Mouse (Mus musculus): Measurements from ENCODE around the gene Cct8. TPM values are rescaled to one million over a fixed set of nuclear protein-coding genes. Genes with fewer than 3 reads are reported as not detected.
"Not testable (repeated sequence)": the region's sequence is repeated elsewhere in the genome, so short reads cannot be mapped to it uniquely, and the experiment has no call there.

Gene Cct8
- polyA plus RNA-seq, 1 experiment from 2014 or later: 493 TPM

GRCm38 (mm10) chr16:87497171-87497570, 1.5 kb upstream of the Cct8 start:
- Histone ChIP-seq H3K27me3 (ENCODE audit: control insufficient read depth, insufficient read depth, low read length) (no peaks in the 10 kb centered on the region), H3K4me1 (ENCODE audit: control insufficient read depth, insufficient read depth, low read length) (peaks cover 15% of the 10 kb centered on the region), H3K9me3 (ENCODE audit: control insufficient read depth, low read length) (no peaks in the 10 kb centered on the region), H3K36me3 (ENCODE audit: control insufficient read depth, insufficient read depth, low read length) (peaks cover 16% of the 10 kb centered on the region), H3K9ac (replicated peaks; ENCODE audit: low read length) (no peak overlapping the region), H3K4me3 (replicated peaks; ENCODE audit: low read depth, low read length) (no peak overlapping the region), H3K27ac (replicated peaks; ENCODE audit: low read depth, low read length) (no peak overlapping the region), H3K4me2 (ENCODE audit: low read length) (no peak overlapping the region)
- 91% methylated on average over 6 of the region's 6 CpGs for WGBS
- DNase-seq (no peak), ATAC-seq (ENCODE audit: low FRiP score, low TSS enrichment) (no peak)

- ATAC-seq (ENCODE audit: low FRiP score, low TSS enrichment) (no peak), DNase-seq (no peak)
- Histone ChIP-seq H3K27ac (replicated peaks; ENCODE audit: low read depth, low read length) (no peak overlapping the region), H3K9ac (replicated peaks; ENCODE audit: low read length) (no peak overlapping the region), H3K4me1 (ENCODE audit: control insufficient read depth, insufficient read depth, low read length) (peaks cover 15% of the 10 kb centered on the region), H3K4me2 (ENCODE audit: low read length) (peak overlapping the region; percentile 82), H3K9me3 (ENCODE audit: control insufficient read depth, low read length) (no peaks in the 10 kb centered on the region), H3K27me3 (ENCODE audit: control insufficient read depth, insufficient read depth, low read length) (no peaks in the 10 kb centered on the region), H3K4me3 (replicated peaks; ENCODE audit: low read depth, low read length) (peak overlapping the region; percentile 73; the same call in 1 of the 2 replicates), H3K36me3 (ENCODE audit: control insufficient read depth, insufficient read depth, low read length) (peaks cover 20% of the 10 kb centered on the region)
- WGBS: 90% methylated on average over 2 of the region's 2 CpGs
These were observed 1.1 kb upstream of the Cct8 start for GRCm38 (mm10) chr16:87496728-87497127.

DNA sequence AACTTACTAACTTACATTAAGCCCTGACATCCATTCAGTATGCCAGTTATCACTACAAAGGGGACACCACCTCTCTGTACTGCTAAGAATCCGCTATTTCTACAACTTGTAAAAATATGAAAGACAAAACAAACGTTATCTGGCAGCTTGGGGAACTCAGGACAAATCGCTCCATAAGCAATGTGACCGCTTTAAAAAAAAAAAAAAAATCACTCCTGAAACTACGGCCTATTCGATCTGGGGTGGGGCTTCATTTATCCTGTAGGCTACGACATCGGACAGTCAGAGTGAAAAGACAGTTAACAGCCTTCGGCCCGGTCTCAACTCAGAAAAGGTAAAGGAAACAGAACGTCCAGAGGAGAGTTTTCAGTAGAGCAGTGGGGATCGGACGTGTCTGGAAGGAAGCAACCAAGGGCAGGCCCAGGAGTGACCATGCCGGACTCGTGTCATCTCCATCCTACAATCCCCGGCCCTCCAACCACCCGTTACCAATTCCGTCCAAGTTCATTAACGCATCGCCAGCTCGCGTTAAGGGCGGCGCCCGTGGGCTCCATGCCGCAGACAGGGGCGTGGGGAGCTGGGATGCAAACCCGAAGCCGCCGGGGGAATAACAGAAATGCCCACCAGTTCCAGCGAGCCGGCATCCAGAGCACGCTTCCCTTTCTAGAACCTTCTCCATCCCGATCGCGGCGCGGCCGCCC, 568 bp downstream of the Cct8 start:
- ATAC-seq (ENCODE audit: low FRiP score, low TSS enrichment): peak; percentile 46
- no peaks in the 10 kb centered on the region for H3K27me3 ChIP-seq (ENCODE audit: control insufficient read depth, insufficient read depth, low read length)
- H3K27ac ChIP-seq (replicated peaks; ENCODE audit: low read depth, low read length): peak overlapping the region; percentile 88
- peak overlapping the region; percentile 96 for H3K9ac ChIP-seq (replicated peaks; ENCODE audit: low read length)
- H3K9me3 ChIP-seq (ENCODE audit: control insufficient read depth, low read length): no peaks in the 10 kb centered on the region
- H3K36me3 ChIP-seq (ENCODE audit: control insufficient read depth, insufficient read depth, low read length): peaks cover 37% of the 10 kb centered on the region
- DNase-seq: no peak
- peaks cover 15% of the 10 kb centered on the region for H3K4me1 ChIP-seq (ENCODE audit: control insufficient read depth, insufficient read depth, low read length)
- H3K4me2 ChIP-seq (ENCODE audit: low read length): peak overlapping the region; percentile 82
- peak overlapping the region; percentile 73 for H3K4me3 ChIP-seq (replicated peaks; ENCODE audit: low read depth, low read length)
- WGBS: under 1% methylated on average over 39 of the region's 39 CpGs

GRCm38 (mm10) chr16:87492191-87492792, 3.4 kb downstream of the Cct8 start:
- H3K9ac ChIP-seq (replicated peaks; ENCODE audit: low read length); DNase-seq; H3K27ac ChIP-seq (replicated peaks; ENCODE audit: low read depth, low read length); H3K9me3 ChIP-seq (ENCODE audit: control insufficient read depth, low read length); H3K4me3 ChIP-seq (replicated peaks; ENCODE audit: low read depth, low read length); H3K27me3 ChIP-seq (ENCODE audit: control insufficient read depth, insufficient read depth, low read length); ATAC-seq (ENCODE audit: low FRiP score, low TSS enrichment); H3K4me2 ChIP-seq (ENCODE audit: low read length): not testable (repeated sequence)
- peaks cover 15% of the 10 kb centered on the region for H3K4me1 ChIP-seq (ENCODE audit: control insufficient read depth, insufficient read depth, low read length)
- WGBS: 95% methylated on average over 12 of the region's 12 CpGs
- H3K36me3 ChIP-seq (ENCODE audit: control insufficient read depth, insufficient read depth, low read length): peaks cover 64% of the 10 kb centered on the region

GRCm38 (mm10) chr16:87488605-87489004, 7.1 kb downstream of the Cct8 start:
- no peak for ATAC-seq (ENCODE audit: low FRiP score, low TSS enrichment)
- 89% methylated on average over 2 of the region's 2 CpGs for WGBS
- H3K27me3 ChIP-seq (ENCODE audit: control insufficient read depth, insufficient read depth, low read length): no peaks in the 10 kb centered on the region

GRCm38 (mm10) chr16:87486739-87487138, 8.9 kb downstream of the Cct8 start:
- no peaks in the 10 kb centered on the region for H3K4me1 ChIP-seq (ENCODE audit: control insufficient read depth, insufficient read depth, low read length)
- no peak overlapping the region for H3K27ac ChIP-seq (replicated peaks; ENCODE audit: low read depth, low read length)
- H3K36me3 ChIP-seq (ENCODE audit: control insufficient read depth, insufficient read depth, low read length): peaks cover 96% of the 10 kb centered on the region
- H3K27me3 ChIP-seq (ENCODE audit: control insufficient read depth, insufficient read depth, low read length): no peaks in the 10 kb centered on the region
- DNase-seq (no peak), ATAC-seq (ENCODE audit: low FRiP score, low TSS enrichment) (no peak)
- no peaks in the 10 kb centered on the region for H3K9me3 ChIP-seq (ENCODE audit: control insufficient read depth, low read length)
- H3K4me2 ChIP-seq (ENCODE audit: low read length): no peak overlapping the region
- no peak overlapping the region for H3K4me3 ChIP-seq (replicated peaks; ENCODE audit: low read depth, low read length)
- WGBS: 97% methylated on average over 5 of the region's 5 CpGs
- H3K9ac ChIP-seq (replicated peaks; ENCODE audit: low read length): no peak overlapping the region

More at GRCm38 (mm10) chr16:87488605-87489004, 7.1 kb downstream of the Cct8 start:
- peaks cover 94% of the 10 kb centered on the region for H3K36me3 ChIP-seq (ENCODE audit: control insufficient read depth, insufficient read depth, low read length)
- no peak for DNase-seq
- H3K27ac ChIP-seq (replicated peaks; ENCODE audit: low read depth, low read length): no peak overlapping the region
- H3K4me1 ChIP-seq (ENCODE audit: control insufficient read depth, insufficient read depth, low read length): no peaks in the 10 kb centered on the region
- no peak overlapping the region for H3K9ac ChIP-seq (replicated peaks; ENCODE audit: low read length)
- no peak overlapping the region for H3K4me3 ChIP-seq (replicated peaks; ENCODE audit: low read depth, low read length)
- no peaks in the 10 kb centered on the region for H3K9me3 ChIP-seq (ENCODE audit: control insufficient read depth, low read length)
- no peak overlapping the region for H3K4me2 ChIP-seq (ENCODE audit: low read length)

GRCm38 (mm10) chr16:87484367-87484766, 11.3 kb downstream of the Cct8 start:
- 95% methylated on average over 5 of the region's 5 CpGs for WGBS

DNA sequence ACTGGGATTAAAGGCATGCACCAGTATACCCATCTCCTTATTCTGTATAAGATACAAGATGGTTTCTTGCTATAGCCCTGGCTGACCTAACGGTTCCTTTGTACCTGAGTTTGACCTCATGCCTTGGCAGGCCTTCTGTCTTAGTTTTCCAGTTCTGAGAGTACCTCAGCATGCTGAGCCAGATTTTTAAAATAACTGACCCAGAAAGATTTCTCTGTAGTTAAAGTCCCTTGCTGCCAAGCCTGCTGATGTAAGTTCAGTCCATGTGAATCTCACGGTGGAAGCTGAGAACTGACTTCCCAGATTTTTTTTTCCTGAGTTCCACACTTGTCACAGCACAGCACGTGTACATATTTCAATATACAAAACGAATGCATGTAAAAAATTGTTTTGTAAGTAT, 25.1 kb downstream of the Cct8 start:
- Histone ChIP-seq H3K9me3 (ENCODE audit: control insufficient read depth, low read length) (no peaks in the 10 kb centered on the region), H3K4me2 (ENCODE audit: low read length) (no peak overlapping the region), H3K4me3 (replicated peaks; ENCODE audit: low read depth, low read length) (no peak overlapping the region), H3K27me3 (ENCODE audit: control insufficient read depth, insufficient read depth, low read length) (no peaks in the 10 kb centered on the region), H3K36me3 (ENCODE audit: control insufficient read depth, insufficient read depth, low read length) (peaks cover 76% of the 10 kb centered on the region), H3K27ac (replicated peaks; ENCODE audit: low read depth, low read length) (no peak overlapping the region), H3K4me1 (ENCODE audit: control insufficient read depth, insufficient read depth, low read length) (no peaks in the 10 kb centered on the region), H3K9ac (replicated peaks; ENCODE audit: low read length) (no peak overlapping the region)
- WGBS: 90% methylated on average over 4 of the region's 4 CpGs
- no peak for ATAC-seq (ENCODE audit: low FRiP score, low TSS enrichment)
- no peak for DNase-seq

More at GRCm38 (mm10) chr16:87484367-87484766, 11.3 kb downstream of the Cct8 start:
- Histone ChIP-seq H3K4me3 (replicated peaks; ENCODE audit: low read depth, low read length) (no peak overlapping the region), H3K4me1 (ENCODE audit: control insufficient read depth, insufficient read depth, low read length) (no peaks in the 10 kb centered on the region), H3K9ac (replicated peaks; ENCODE audit: low read length) (no peak overlapping the region), H3K27me3 (ENCODE audit: control insufficient read depth, insufficient read depth, low read length) (no peaks in the 10 kb centered on the region), H3K4me2 (ENCODE audit: low read length) (no peak overlapping the region), H3K36me3 (ENCODE audit: control insufficient read depth, insufficient read depth, low read length) (peaks cover 92% of the 10 kb centered on the region), H3K27ac (replicated peaks; ENCODE audit: low read depth, low read length) (no peak overlapping the region), H3K9me3 (ENCODE audit: control insufficient read depth, low read length) (no peaks in the 10 kb centered on the region)
- ATAC-seq (ENCODE audit: low FRiP score, low TSS enrichment) (no peak), DNase-seq (no peak)

- Histone ChIP-seq H3K4me3 (replicated peaks; ENCODE audit: low read depth, low read length) (no peak overlapping the region), H3K9ac (replicated peaks; ENCODE audit: low read length) (no peak overlapping the region), H3K36me3 (ENCODE audit: control insufficient read depth, insufficient read depth, low read length) (peaks cover 27% of the 10 kb centered on the region), H3K27me3 (ENCODE audit: control insufficient read depth, insufficient read depth, low read length) (no peaks in the 10 kb centered on the region), H3K9me3 (ENCODE audit: control insufficient read depth, low read length) (no peaks in the 10 kb centered on the region), H3K4me2 (ENCODE audit: low read length) (no peak overlapping the region), H3K4me1 (ENCODE audit: control insufficient read depth, insufficient read depth, low read length) (peaks cover 16% of the 10 kb centered on the region), H3K27ac (replicated peaks; ENCODE audit: low read depth, low read length) (no peak overlapping the region)
- DNase-seq: no peak
- no peak for ATAC-seq (ENCODE audit: low FRiP score, low TSS enrichment)
- WGBS: 97% methylated on average over 3 of the region's 3 CpGs
These were observed 36.9 kb downstream of the Cct8 start for GRCm38 (mm10) chr16:87458752-87459151.
